Mouse (Mus musculus): ENCODE measurements around the gene Trim37. TPM values are rescaled to one million over a fixed set of nuclear protein-coding genes. Genes with fewer than 3 reads are reported as not detected.

Gene Trim37
- polyA plus RNA-seq, 1 experiment from 2014 or later: 29.3 TPM

- 88% methylated on average over 12 of the region's 12 CpGs for WGBS
- no peak for ATAC-seq (ENCODE audit: insufficient read depth, low FRiP score, low read depth)
- Histone ChIP-seq H3K27me3 (replicated peaks) (no peaks in the 10 kb centered on the region), H3K4me1 (no peaks in the 10 kb centered on the region), H3K9me3 (no peaks in the 10 kb centered on the region), H3K9ac (no peak overlapping the region), H3K27ac (no peak overlapping the region), H3K4me3 (replicated peaks) (no peak overlapping the region), H3K36me3 (0 out of 2 replicates have a peak, but pooled peaks cover 5% of the 10 kb centered on the region), H3K4me2 (no peak overlapping the region)
Measured at GRCm38 (mm10) chr11:87234743-87235485, 108.0 kb downstream of the Trim37 start.

GRCm38 (mm10) chr11:87235486-87235872 lies 108.6 kb downstream of the Trim37 start:
- Histone ChIP-seq H3K27me3 (replicated peaks) (no peaks in the 10 kb centered on the region), H3K4me2 (no peak overlapping the region), H3K9ac (no peak overlapping the region), H3K36me3 (0 out of 2 replicates have a peak, but pooled peaks cover 5% of the 10 kb centered on the region), H3K4me1 (no peaks in the 10 kb centered on the region), H3K9me3 (no peaks in the 10 kb centered on the region), H3K27ac (no peak overlapping the region), H3K4me3 (replicated peaks) (no peak overlapping the region)
- ATAC-seq (ENCODE audit: insufficient read depth, low FRiP score, low read depth): no peak
- 65% methylated on average over 5 of the region's 5 CpGs for WGBS

GRCm38 (mm10) chr11:87238891-87239530 lies 112.1 kb downstream of the Trim37 start:
- Histone ChIP-seq H3K4me1 (no peaks in the 10 kb centered on the region), H3K27ac (no peak overlapping the region), H3K27me3 (replicated peaks) (no peaks in the 10 kb centered on the region), H3K4me2 (no peak overlapping the region), H3K36me3 (0 out of 2 replicates have a peak, but pooled peaks cover 5% of the 10 kb centered on the region), H3K4me3 (replicated peaks) (no peak overlapping the region), H3K9me3 (no peaks in the 10 kb centered on the region), H3K9ac (no peak overlapping the region)
- WGBS: 84% methylated on average over 7 of the region's 7 CpGs
- no peak for ATAC-seq (ENCODE audit: insufficient read depth, low FRiP score, low read depth)

DNA sequence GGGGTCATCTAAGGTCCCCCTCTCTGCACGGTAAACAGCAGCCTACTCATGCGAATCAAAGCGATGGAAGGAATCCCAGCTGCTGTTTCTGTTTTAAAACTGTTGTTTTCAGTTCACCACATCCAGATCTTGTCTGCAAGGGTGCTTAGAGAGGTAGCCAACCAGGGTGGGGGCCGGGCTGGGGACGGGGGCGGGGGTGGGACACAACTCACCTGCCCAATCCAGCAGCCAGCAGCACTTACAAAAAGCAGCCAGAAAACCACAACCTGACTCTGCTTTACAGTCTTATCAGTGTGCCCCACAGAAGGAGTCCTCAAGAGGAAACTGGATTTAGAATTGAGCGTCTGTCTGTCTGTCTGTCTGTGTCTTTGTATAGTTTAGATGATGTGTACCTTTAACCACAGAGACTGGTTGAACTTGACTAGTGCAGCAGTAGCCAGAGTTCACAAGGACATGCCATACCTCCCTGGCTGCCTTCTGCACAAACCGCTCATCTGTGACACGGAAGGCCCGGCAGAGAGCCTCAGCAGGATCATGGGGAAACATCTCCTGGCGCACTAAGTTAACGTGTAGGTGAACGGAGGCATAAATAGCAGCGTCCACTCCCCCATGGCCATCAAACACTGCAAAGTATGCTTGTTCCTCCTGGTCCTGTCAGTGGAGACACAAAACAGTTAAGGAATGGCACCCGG lies 113.4 kb downstream of the Trim37 start:
- no peaks in the 10 kb centered on the region for H3K4me1 ChIP-seq
- no peak overlapping the region for H3K9ac ChIP-seq
- 0 out of 2 replicates have a peak, but pooled peaks cover 5% of the 10 kb centered on the region for H3K36me3 ChIP-seq
- WGBS: 82% methylated on average over 15 of the region's 15 CpGs
- no peak overlapping the region for H3K27ac ChIP-seq
- H3K4me3 ChIP-seq (replicated peaks): no peak overlapping the region
- ATAC-seq (ENCODE audit: insufficient read depth, low FRiP score, low read depth): no peak
- H3K4me2 ChIP-seq: no peak overlapping the region
- no peaks in the 10 kb centered on the region for H3K27me3 ChIP-seq (replicated peaks)
- no peaks in the 10 kb centered on the region for H3K9me3 ChIP-seq

- no peak overlapping the region for H3K9ac ChIP-seq
- H3K9me3 ChIP-seq: no peaks in the 10 kb centered on the region
- WGBS: 81% methylated on average over 4 of the region's 4 CpGs
- 0 out of 2 replicates have a peak, but pooled peaks cover 5% of the 10 kb centered on the region for H3K36me3 ChIP-seq
- H3K4me2 ChIP-seq: no peak overlapping the region
- H3K27ac ChIP-seq: no peak overlapping the region
- no peak overlapping the region for H3K4me3 ChIP-seq (replicated peaks)
- no peaks in the 10 kb centered on the region for H3K4me1 ChIP-seq
- ATAC-seq (ENCODE audit: insufficient read depth, low FRiP score, low read depth): no peak
- no peaks in the 10 kb centered on the region for H3K27me3 ChIP-seq (replicated peaks)
Measured at GRCm38 (mm10) chr11:87240833-87241215, 113.9 kb downstream of the Trim37 start.

DNA sequence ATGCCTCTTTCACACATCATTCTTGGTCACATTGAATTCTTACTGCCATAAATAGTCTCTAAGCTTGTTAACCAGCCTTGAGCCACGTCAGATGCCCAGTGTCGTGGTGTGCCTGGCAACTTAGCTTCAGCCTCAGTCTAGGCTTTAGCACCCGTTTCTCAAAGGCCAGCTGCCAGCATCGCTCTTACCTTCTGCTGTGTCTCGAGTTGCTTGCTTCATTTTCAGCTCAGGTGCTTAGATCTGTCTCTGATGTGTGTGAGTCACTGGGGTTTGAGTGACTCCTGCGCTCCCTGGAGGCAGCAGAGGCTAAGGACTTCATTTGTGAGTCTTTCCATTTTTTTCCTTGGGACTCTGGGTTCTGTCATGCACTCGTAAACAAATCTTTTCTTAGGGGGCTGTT lies 114.4 kb downstream of the Trim37 start:
- H3K4me1 ChIP-seq: no peaks in the 10 kb centered on the region
- H3K9ac ChIP-seq: no peak overlapping the region
- 61% methylated on average over 7 of the region's 7 CpGs for WGBS

GRCm38 (mm10) chr11:87245171-87245840 lies 118.4 kb downstream of the Trim37 start:
- WGBS: 77% methylated on average over 9 of the region's 9 CpGs
- Histone ChIP-seq H3K4me2 (no peak overlapping the region), H3K9me3 (no peaks in the 10 kb centered on the region), H3K27ac (no peak overlapping the region), H3K4me1 (no peaks in the 10 kb centered on the region), H3K9ac (no peak overlapping the region), H3K27me3 (replicated peaks) (no peaks in the 10 kb centered on the region), H3K4me3 (replicated peaks) (no peak overlapping the region), H3K36me3 (no peaks in the 10 kb centered on the region)
- ATAC-seq (ENCODE audit: insufficient read depth, low FRiP score, low read depth): no peak

More for the DNA sequence above, 114.4 kb downstream of the Trim37 start:
- no peaks in the 10 kb centered on the region for H3K27me3 ChIP-seq (replicated peaks)
- no peak overlapping the region for H3K27ac ChIP-seq
- H3K4me2 ChIP-seq: no peak overlapping the region
- H3K36me3 ChIP-seq: 0 out of 2 replicates have a peak, but pooled peaks cover 5% of the 10 kb centered on the region
- no peak overlapping the region for H3K4me3 ChIP-seq (replicated peaks)
- H3K9me3 ChIP-seq: no peaks in the 10 kb centered on the region
- ATAC-seq (ENCODE audit: insufficient read depth, low FRiP score, low read depth): no peak

DNA sequence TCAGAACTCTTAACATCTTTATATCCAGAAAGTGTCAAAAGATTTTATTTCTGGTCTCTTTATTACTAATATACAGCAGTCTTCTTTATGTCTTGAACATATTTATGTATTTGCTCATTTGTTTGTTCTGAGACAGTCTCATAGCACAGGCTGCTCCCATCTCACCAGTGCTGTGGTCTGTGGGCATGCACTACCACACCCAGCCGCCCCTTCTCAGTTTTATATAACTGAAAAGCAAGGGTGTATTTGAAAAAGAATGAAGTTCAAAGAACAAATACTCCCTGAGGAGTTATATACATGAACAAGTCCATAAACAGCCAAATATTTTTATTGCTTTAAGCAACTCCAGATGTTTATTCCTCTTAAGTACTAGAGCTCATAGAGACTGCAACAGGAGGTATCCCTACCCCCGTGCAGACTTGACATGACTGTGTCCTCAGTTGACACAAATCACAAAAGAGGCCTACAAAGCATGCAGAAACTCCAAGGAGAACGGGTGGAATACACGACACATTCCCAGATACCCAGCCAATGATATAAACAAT lies 119.3 kb downstream of the Trim37 start:
- H3K36me3 ChIP-seq: no peaks in the 10 kb centered on the region
- no peak overlapping the region for H3K9ac ChIP-seq
- H3K4me1 ChIP-seq: no peaks in the 10 kb centered on the region
- no peak for ATAC-seq (ENCODE audit: insufficient read depth, low FRiP score, low read depth)
- no peak overlapping the region for H3K4me2 ChIP-seq
- no peaks in the 10 kb centered on the region for H3K27me3 ChIP-seq (replicated peaks)
- no peak overlapping the region for H3K4me3 ChIP-seq (replicated peaks)
- peak overlapping the region; percentile 1; the same call in 1 of the 2 replicates for H3K27ac ChIP-seq
- no peaks in the 10 kb centered on the region for H3K9me3 ChIP-seq
- WGBS: 58% methylated on average over 4 of the region's 4 CpGs

DNA sequence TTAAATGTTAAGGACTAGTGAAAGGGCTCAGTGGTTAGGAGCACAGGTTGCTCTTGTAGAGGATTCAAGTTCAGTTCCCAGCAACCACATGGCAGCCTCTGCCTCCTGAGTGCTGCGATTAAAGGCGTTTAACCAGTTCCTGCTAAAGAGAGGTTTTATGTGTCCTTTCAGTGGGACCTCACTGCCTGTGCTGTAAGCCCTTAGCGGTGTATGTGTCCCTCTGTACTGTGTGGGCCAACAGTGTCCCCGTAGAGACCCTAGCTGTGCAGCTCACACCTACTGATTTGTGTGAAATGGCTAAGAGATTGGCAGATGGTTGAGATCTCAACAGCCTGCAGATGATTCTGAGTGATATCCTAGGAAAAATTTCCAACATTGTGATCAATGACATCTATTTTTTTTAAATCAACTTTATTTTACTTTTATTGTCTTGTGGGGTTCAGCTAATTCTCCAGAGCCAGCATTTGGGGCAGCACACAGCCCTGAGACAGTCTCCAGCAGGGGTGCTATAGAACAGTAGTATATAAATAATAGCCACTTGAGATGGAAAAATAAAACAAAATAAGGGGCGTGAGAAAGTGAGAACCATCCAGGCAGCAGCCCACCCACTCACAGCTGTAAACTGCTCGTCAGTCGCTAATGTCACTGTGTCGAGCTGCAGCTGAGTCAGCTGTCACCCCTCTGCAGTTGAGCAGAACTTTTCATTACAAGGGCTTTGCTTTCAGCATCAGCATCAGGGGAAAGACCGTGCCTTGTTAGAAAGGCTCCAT lies 120.0 kb downstream of the Trim37 start:
- Histone ChIP-seq H3K9ac (no peak overlapping the region), H3K36me3 (no peaks in the 10 kb centered on the region), H3K4me1 (no peaks in the 10 kb centered on the region), H3K4me2 (no peak overlapping the region), H3K9me3 (no peaks in the 10 kb centered on the region), H3K27me3 (replicated peaks) (no peaks in the 10 kb centered on the region), H3K27ac (peak overlapping the region; percentile 1; the same call in 1 of the 2 replicates), H3K4me3 (replicated peaks) (no peak overlapping the region)
- ATAC-seq (ENCODE audit: insufficient read depth, low FRiP score, low read depth): no peak
- 59% methylated on average over 9 of the region's 9 CpGs for WGBS

GRCm38 (mm10) chr11:87247494-87247866 lies 120.6 kb downstream of the Trim37 start:
- H3K27me3 ChIP-seq (replicated peaks): no peaks in the 10 kb centered on the region
- H3K9ac ChIP-seq: no peak overlapping the region
- H3K9me3 ChIP-seq: no peaks in the 10 kb centered on the region
- 73% methylated on average over 5 of the region's 5 CpGs for WGBS
- ATAC-seq (ENCODE audit: insufficient read depth, low FRiP score, low read depth): no peak
- no peaks in the 10 kb centered on the region for H3K36me3 ChIP-seq
- no peak overlapping the region for H3K4me3 ChIP-seq (replicated peaks)
- no peaks in the 10 kb centered on the region for H3K4me1 ChIP-seq
- no peak overlapping the region for H3K27ac ChIP-seq
- H3K4me2 ChIP-seq: no peak overlapping the region

- no peak overlapping the region for H3K4me3 ChIP-seq (replicated peaks)
- H3K9me3 ChIP-seq: no peaks in the 10 kb centered on the region
- no peaks in the 10 kb centered on the region for H3K4me1 ChIP-seq
- no peak overlapping the region for H3K4me2 ChIP-seq
- ATAC-seq (ENCODE audit: insufficient read depth, low FRiP score, low read depth): no peak
- H3K27ac ChIP-seq: no peak overlapping the region
- H3K36me3 ChIP-seq: no peaks in the 10 kb centered on the region
- H3K27me3 ChIP-seq (replicated peaks): no peaks in the 10 kb centered on the region
- 78% methylated on average over 6 of the region's 6 CpGs for WGBS
- H3K9ac ChIP-seq: no peak overlapping the region
Measured at GRCm38 (mm10) chr11:87250132-87250531, 123.3 kb downstream of the Trim37 start.
